Mouse (Mus musculus) neural tube, embryonic 15.5 days (tissue): ENCODE results near the gene 4933424G06Rik. TPM values are rescaled to one million over a fixed set of nuclear protein-coding genes. Genes with fewer than 3 reads are reported as not detected.
A peak's percentile ranks its signal among the peaks of the same experiment; 100 is the strongest.

ENCODE experiments used
- ATAC-seq: fragments of 200-750 bp; cut with Nextera tagmentation; 2 replicates; pipeline ENCODE4 v1.8.0; 2017; ENCODE audit warnings: mild to moderate bottlenecking, moderate TSS enrichment, moderate library complexity; ENCODE audit not compliant: low FRiP score
- H3K27ac ChIP-seq: fragments of 300-500 bp; sonication (generic); replicated peaks from 2 replicates; pipeline ENCODE4 v1.5.1; 2015; ENCODE audit warnings: mild to moderate bottlenecking, inconsistent platforms
- H3K27me3 ChIP-seq: fragments of 300-500 bp; sonication (generic); replicated peaks from 2 replicates; pipeline ENCODE4 v1.6.1; 2015; ENCODE audit warnings: inconsistent platforms
- H3K36me3 ChIP-seq: fragments of 300-500 bp; sonication (generic); 2 replicates; pipeline ENCODE4 v1.6.1; 2015; ENCODE audit warnings: inconsistent platforms
- H3K4me1 ChIP-seq: fragments of 300-500 bp; sonication (generic); 2 replicates; pipeline ENCODE4 v1.6.1; 2015; ENCODE audit warnings: inconsistent platforms
- H3K4me2 ChIP-seq: fragments of 300-500 bp; sonication (generic); 2 replicates; pipeline ENCODE4 v1.6.1; 2015; ENCODE audit warnings: inconsistent platforms, mild to moderate bottlenecking, moderate library complexity
- H3K4me3 ChIP-seq: fragments of 300-500 bp; sonication (generic); replicated peaks from 2 replicates; pipeline ENCODE4 v1.5.1; 2015; ENCODE audit warnings: mild to moderate bottlenecking, inconsistent platforms
- H3K9ac ChIP-seq: fragments of 300-500 bp; sonication (generic); replicated peaks from 2 replicates; pipeline ENCODE4 v1.6.1; 2015; ENCODE audit warnings: mild to moderate bottlenecking, inconsistent platforms
- H3K9me3 ChIP-seq: fragments of 300-500 bp; sonication (generic); replicated peaks from 2 replicates; pipeline ENCODE4 v1.6.1; 2016; ENCODE audit warnings: inconsistent platforms
- WGBS: fragments of 180-500 bp; shearing (Covaris S2); methylation state at CpG from one replicate; pipeline ENCODE4 v1.1.7; 2015; ENCODE audit warnings: mixed read lengths; 5-methylcytosine and 5-hydroxymethylcytosine counted together
- polyA plus RNA-seq: library from polyadenylated mRNA; unstranded; fragments of >200 nt; fragmentation: Nextera tagmentation; extraction: Ambion mirVana; gene quantifications from 2 replicates; pipeline ENCODE4 v1.2.1, GENCODE M21; 2015

4933424G06Rik gene
- polyA plus RNA-seq, 1 experiment from 2014 or later, result 0.32 TPM

GRCm38 (mm10) chr1:36758553-36758952 lies 48.6 kb downstream of the 4933424G06Rik start:
- H3K27me3 ChIP-seq, result no peaks in the 10 kb centered on the region
- H3K4me3 ChIP-seq, result no peak overlapping the region
- no peaks in the 10 kb centered on the region for H3K9me3 ChIP-seq
- H3K27ac ChIP-seq, result no peak overlapping the region
- H3K36me3 ChIP-seq, result no peaks in the 10 kb centered on the region
- H3K4me2 ChIP-seq, result no peak overlapping the region
- no peak for ATAC-seq
- H3K4me1 ChIP-seq, result no peaks in the 10 kb centered on the region
- H3K9ac ChIP-seq, result no peak overlapping the region
- WGBS, result 89% methylated on average over 9 of the region's 9 CpGs

GRCm38 (mm10) chr1:36759076-36759475 lies 49.1 kb downstream of the 4933424G06Rik start:
- 88% methylated on average over 18 of the region's 18 CpGs for WGBS
- no peaks in the 10 kb centered on the region for H3K9me3 ChIP-seq
- no peaks in the 10 kb centered on the region for H3K4me1 ChIP-seq
- no peak overlapping the region for H3K4me3 ChIP-seq
- H3K4me2 ChIP-seq, result no peak overlapping the region
- no peak for ATAC-seq
- H3K9ac ChIP-seq, result no peak overlapping the region
- H3K36me3 ChIP-seq, result no peaks in the 10 kb centered on the region
- H3K27me3 ChIP-seq, result no peaks in the 10 kb centered on the region
- no peak overlapping the region for H3K27ac ChIP-seq

- H3K27ac ChIP-seq, result no peak overlapping the region
- no peaks in the 10 kb centered on the region for H3K27me3 ChIP-seq
- no peaks in the 10 kb centered on the region for H3K9me3 ChIP-seq
- ATAC-seq, result no peak
- H3K4me1 ChIP-seq, result no peaks in the 10 kb centered on the region
- H3K9ac ChIP-seq, result no peak overlapping the region
- 79% methylated on average over 9 of the region's 9 CpGs for WGBS
- H3K4me3 ChIP-seq, result no peak overlapping the region
- no peaks in the 10 kb centered on the region for H3K36me3 ChIP-seq
- no peak overlapping the region for H3K4me2 ChIP-seq
These were observed 50.5 kb downstream of the 4933424G06Rik start for GRCm38 (mm10) chr1:36760401-36760800.

GRCm38 (mm10) chr1:36761061-36761460 lies 51.1 kb downstream of the 4933424G06Rik start:
- Histone ChIP-seq H3K27me3 (no peaks in the 10 kb centered on the region), H3K4me3 (no peak overlapping the region), H3K4me1 (no peaks in the 10 kb centered on the region), H3K9me3 (no peaks in the 10 kb centered on the region), H3K36me3 (no peaks in the 10 kb centered on the region), H3K9ac (no peak overlapping the region), H3K4me2 (no peak overlapping the region), H3K27ac (no peak overlapping the region)
- WGBS, result 87% methylated on average over 8 of the region's 8 CpGs
- no peak for ATAC-seq

- Histone ChIP-seq H3K27me3 (no peaks in the 10 kb centered on the region), H3K4me2 (no peak within 1 kb of the TSS), H3K4me3 (no peak within 1 kb of the TSS), H3K9me3 (no peaks in the 10 kb centered on the region), H3K9ac (no peak within 1 kb of the TSS), H3K27ac (no peak within 1 kb of the TSS), H3K4me1 (no peaks in the 10 kb centered on the region), H3K36me3 (no peaks in the 10 kb centered on the region)
- 87% methylated on average over 11 of the region's 11 CpGs for WGBS
- no peak for ATAC-seq
These were observed 51.6 kb downstream of the 4933424G06Rik start, which contains the start of gene Zap70 for GRCm38 (mm10) chr1:36761568-36761967. TSS of gene Zap70 (plus strand) at chr1:36761798.

GRCm38 (mm10) chr1:36766431-36767205 lies 56.7 kb downstream of the 4933424G06Rik start:
- peaks cover 5% of the 10 kb centered on the region for H3K4me1 ChIP-seq
- H3K4me3 ChIP-seq, result no peak overlapping the region
- no peak for ATAC-seq
- no peak overlapping the region for H3K27ac ChIP-seq
- H3K9ac ChIP-seq, result no peak overlapping the region
- peaks cover 11% of the 10 kb centered on the region for H3K27me3 ChIP-seq
- no peaks in the 10 kb centered on the region for H3K9me3 ChIP-seq
- H3K36me3 ChIP-seq, result no peaks in the 10 kb centered on the region
- WGBS, result 84% methylated on average over 4 of the region's 4 CpGs
- no peak overlapping the region for H3K4me2 ChIP-seq

GRCm38 (mm10) chr1:36767321-36767720 lies 57.4 kb downstream of the 4933424G06Rik start:
- Histone ChIP-seq H3K4me2 (no peak overlapping the region), H3K36me3 (no peaks in the 10 kb centered on the region), H3K9me3 (no peaks in the 10 kb centered on the region), H3K9ac (no peak overlapping the region), H3K27ac (no peak overlapping the region), H3K4me3 (no peak overlapping the region), H3K4me1 (peaks cover 5% of the 10 kb centered on the region), H3K27me3 (peaks cover 12% of the 10 kb centered on the region)
- WGBS, result 38% methylated on average over 10 of the region's 10 CpGs
- ATAC-seq, result no peak

GRCm38 (mm10) chr1:36768786-36769185 lies 58.8 kb downstream of the 4933424G06Rik start:
- H3K4me2 ChIP-seq, result no peak overlapping the region
- no peak overlapping the region for H3K27ac ChIP-seq
- no peak for ATAC-seq
- 77% methylated on average over 5 of the region's 5 CpGs for WGBS
- peaks cover 5% of the 10 kb centered on the region for H3K4me1 ChIP-seq
- no peak overlapping the region for H3K9ac ChIP-seq
- no peak overlapping the region for H3K4me3 ChIP-seq
- no peaks in the 10 kb centered on the region for H3K36me3 ChIP-seq
- H3K9me3 ChIP-seq, result no peaks in the 10 kb centered on the region
- peaks cover 12% of the 10 kb centered on the region for H3K27me3 ChIP-seq

- H3K4me1 ChIP-seq, result peaks cover 5% of the 10 kb centered on the region
- 85% methylated on average over 1 of the region's 1 CpGs for WGBS
- H3K9ac ChIP-seq, result no peak overlapping the region
- peaks cover 12% of the 10 kb centered on the region for H3K27me3 ChIP-seq
- no peaks in the 10 kb centered on the region for H3K36me3 ChIP-seq
- H3K27ac ChIP-seq, result no peak overlapping the region
- H3K9me3 ChIP-seq, result no peaks in the 10 kb centered on the region
- no peak overlapping the region for H3K4me2 ChIP-seq
- H3K4me3 ChIP-seq, result no peak overlapping the region
- ATAC-seq, result no peak
These were observed 60.0 kb downstream of the 4933424G06Rik start for GRCm38 (mm10) chr1:36769951-36770350.

- H3K4me3 ChIP-seq, result peak overlapping the region; percentile 21
- ATAC-seq, result 0 out of 2 replicates have a peak, but pooled peaks have one; percentile 41
- H3K4me1 ChIP-seq, result peaks cover 5% of the 10 kb centered on the region
- no peak overlapping the region for H3K27ac ChIP-seq
- WGBS, result 25% methylated on average over 27 of the region's 27 CpGs
- H3K4me2 ChIP-seq, result peak overlapping the region; percentile 44
- H3K9me3 ChIP-seq, result no peaks in the 10 kb centered on the region
- H3K9ac ChIP-seq, result no peak overlapping the region
- no peaks in the 10 kb centered on the region for H3K36me3 ChIP-seq
- H3K27me3 ChIP-seq, result peaks cover 12% of the 10 kb centered on the region
These were observed 61.0 kb downstream of the 4933424G06Rik start for GRCm38 (mm10) chr1:36770998-36771397.

- H3K4me3 ChIP-seq, result no peak overlapping the region
- no peak for ATAC-seq
- no peak overlapping the region for H3K27ac ChIP-seq
- no peak overlapping the region for H3K9ac ChIP-seq
- WGBS, result 88% methylated on average over 9 of the region's 9 CpGs
- no peaks in the 10 kb centered on the region for H3K36me3 ChIP-seq
- H3K27me3 ChIP-seq, result peaks cover 12% of the 10 kb centered on the region
- no peak overlapping the region for H3K4me2 ChIP-seq
- H3K4me1 ChIP-seq, result peaks cover 5% of the 10 kb centered on the region
- no peaks in the 10 kb centered on the region for H3K9me3 ChIP-seq
These were observed 62.4 kb downstream of the 4933424G06Rik start for GRCm38 (mm10) chr1:36772198-36772934.

GRCm38 (mm10) chr1:36780793-36781192 lies 70.8 kb downstream of the 4933424G06Rik start:
- peaks cover 11% of the 10 kb centered on the region for H3K4me1 ChIP-seq
- H3K9me3 ChIP-seq, result no peaks in the 10 kb centered on the region
- no peak overlapping the region for H3K27ac ChIP-seq
- 92% methylated on average over 13 of the region's 13 CpGs for WGBS
- H3K27me3 ChIP-seq, result peaks cover 3% of the 10 kb centered on the region; the same call in 1 of the 2 replicates
- no peak overlapping the region for H3K4me2 ChIP-seq
- no peak overlapping the region for H3K9ac ChIP-seq
- no peak overlapping the region for H3K4me3 ChIP-seq
- no peak for ATAC-seq
- no peaks in the 10 kb centered on the region for H3K36me3 ChIP-seq
